Mouse (Mus musculus): ENCODE measurements around the gene Mucl3.

GRCm38 (mm10) chr17:35638475-35639190 lies 4.9 kb downstream of the Mucl3 start:
- TF ChIP-seq POLR2A (IDR thresholded peaks at IDR 0.05; ENCODE audit: low read depth, low read length) (no peak), CTCF (IDR thresholded peaks at IDR 0.05; ENCODE audit: extremely low read depth, insufficient read depth, insufficient read length, insufficient replicate concordance) (no peak)
